Mouse (Mus musculus) gastrocnemius, postnatal 4 days (tissue): ENCODE results near the gene Shb. TPM values are rescaled to one million over a fixed set of nuclear protein-coding genes. Genes with fewer than 3 reads are reported as not detected.
"Not testable (repeated sequence)": the region's sequence is repeated elsewhere in the genome, so short reads cannot be mapped to it uniquely, and the experiment has no call there.

Experiments
- DNase-seq, 2 experiments: peaks; one replicate each; pipeline ENCODE4 v3.0.0; 2021 to 2022; ENCODE audit warnings: low spot score in 2 of 2, mixed read lengths in 2 of 2
- microRNA-seq: library from miRNA; unstranded; fragments of <30 nt; microRNA quantifications from one replicate; pipeline ENCODE4 v1.2.0, GENCODE M21; 2021
- total RNA-seq, 2 experiments: library from RNA; stranded (reverse); gene quantifications; 2 replicates each; pipeline ENCODE4 v1.2.3; 2021

Shb gene
- total RNA-seq, 2 experiments from 2014 or later: 16.8 to 23.5 TPM

DNA sequence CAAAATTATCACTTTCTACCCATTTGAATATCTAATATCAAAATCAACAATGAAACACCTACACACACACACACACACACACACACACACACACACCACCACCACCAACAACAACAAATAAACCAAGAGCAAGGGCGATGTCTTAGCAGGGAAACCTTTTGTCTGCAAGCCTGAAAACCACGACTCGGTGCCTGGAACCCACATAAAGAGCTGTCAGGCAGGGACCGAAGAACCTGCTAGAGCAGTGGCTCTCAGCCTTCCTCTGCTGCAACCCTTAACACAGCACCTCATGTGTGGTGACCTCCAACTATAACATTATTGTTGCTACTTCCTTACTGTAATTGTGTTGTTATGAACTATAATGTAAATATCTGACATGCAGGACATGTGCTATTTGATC lies 130.0 kb downstream of the Shb start:
- DNase-seq: no peak

DNA sequence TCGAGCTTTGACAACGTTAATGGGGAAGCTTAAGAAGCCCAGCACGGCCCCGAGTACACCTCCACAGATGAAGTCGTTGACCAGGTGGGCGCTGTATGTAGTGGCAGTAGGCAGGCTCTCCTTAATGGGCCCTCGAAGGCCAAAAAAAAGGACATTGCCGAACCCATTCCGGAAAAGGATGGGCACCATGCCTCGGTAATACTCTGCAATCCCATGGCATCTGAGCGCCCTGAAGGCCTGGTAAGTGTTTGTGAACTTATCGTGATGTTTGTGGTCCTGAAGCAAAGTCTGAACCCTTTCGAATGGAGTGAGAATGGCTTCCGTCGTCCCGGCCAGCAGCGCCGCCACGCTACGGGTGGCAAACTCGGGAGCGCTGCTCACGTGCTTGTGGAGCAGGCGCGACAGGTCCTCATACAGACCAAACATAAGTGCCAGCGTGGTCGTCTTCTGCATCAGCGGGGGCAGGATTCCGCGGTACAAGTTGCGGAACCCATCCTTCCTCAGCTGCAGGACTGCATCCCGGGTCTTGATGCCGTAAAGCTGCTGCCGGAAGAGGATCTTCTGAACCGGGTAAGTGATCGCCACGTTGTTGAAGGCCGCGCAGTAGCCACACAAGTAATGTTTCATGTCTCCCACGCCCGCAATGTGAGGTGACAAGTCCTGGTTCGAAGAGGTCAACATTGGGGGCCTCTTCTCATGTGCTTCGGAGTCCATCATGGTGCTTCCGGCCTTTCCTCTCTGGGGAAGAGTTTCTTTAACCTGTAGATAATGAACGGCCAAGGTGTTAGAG lies 132.7 kb downstream of the Shb start:
- no peak for DNase-seq

DNA sequence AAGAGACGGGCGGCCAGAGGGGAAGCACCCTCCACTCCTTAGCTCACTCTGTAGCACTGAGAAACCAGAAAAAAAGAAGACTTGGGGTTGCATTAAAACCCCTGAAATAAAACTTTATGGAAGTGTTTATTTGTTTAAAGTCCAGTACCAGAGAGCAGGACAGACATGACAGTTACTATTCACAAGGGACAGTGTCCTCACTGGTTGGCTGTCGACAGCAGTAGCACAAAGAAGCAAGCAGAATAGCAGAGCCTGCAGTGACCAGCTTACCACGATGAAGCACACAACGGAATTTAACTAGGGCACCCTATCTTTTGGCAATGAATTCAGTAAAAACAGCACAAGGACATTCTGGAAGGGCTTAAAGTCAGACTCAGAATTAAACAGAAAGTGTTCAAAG lies 134.0 kb downstream of the Shb start:
- DNase-seq: not testable (repeated sequence)

DNA sequence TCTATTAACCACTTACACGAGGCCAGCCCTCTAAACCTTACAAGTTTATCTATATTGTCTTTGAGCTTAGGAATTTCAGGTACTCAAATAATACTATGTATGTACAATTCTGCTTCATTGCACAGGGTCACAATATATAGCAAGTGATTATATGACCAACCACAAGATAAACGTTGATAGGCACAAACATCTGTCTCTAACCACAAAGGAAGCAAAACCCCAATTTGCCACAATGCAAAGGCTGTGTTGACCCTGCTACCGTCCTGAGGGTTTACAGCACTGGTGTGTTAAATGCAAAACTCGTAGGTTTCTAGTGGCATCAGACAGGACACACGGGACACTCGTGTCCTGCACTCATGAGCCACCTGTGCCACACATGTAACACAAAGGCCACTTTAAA lies 136.1 kb downstream of the Shb start:
- DNase-seq: not testable (repeated sequence)

DNA sequence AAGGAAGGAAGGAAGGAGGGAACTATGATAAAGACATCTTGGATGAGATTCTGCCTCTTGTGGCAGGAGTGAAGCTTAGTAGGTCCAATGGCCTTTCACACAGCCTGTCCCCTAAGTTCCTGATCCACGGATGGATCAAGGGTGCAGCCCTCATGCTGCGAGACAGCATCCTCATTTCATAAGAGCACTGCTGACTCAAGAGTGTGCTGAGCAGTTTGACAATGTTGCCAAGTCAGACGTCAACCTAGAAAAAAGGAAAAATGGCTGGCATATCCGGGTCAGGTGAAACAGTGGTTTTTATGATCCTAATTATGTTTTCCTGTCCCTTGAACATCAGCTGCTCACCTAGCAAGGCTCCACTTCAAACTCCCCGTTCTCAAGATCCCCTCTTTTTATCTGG lies 138.6 kb downstream of the Shb start:
- DNase-seq: no peak

DNA sequence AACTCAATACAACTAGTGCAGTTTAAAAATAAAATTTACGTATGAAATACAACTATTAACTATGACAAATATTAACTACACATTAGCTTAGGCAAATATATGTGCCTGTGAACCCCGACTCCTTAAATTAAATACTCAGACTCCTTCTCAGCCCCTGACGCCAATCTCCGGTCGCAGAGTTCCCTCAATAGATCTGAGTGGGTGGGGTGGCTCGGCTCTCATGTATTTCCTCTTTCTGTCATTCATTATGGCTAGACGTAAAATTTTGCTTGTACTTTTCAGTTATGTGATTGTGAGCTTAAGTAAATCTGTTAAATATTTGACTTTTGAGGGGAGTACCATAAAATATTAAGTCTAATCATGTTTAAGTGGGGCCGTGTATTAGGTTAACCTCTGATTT lies 139.3 kb downstream of the Shb start:
- DNase-seq: no peak

DNA sequence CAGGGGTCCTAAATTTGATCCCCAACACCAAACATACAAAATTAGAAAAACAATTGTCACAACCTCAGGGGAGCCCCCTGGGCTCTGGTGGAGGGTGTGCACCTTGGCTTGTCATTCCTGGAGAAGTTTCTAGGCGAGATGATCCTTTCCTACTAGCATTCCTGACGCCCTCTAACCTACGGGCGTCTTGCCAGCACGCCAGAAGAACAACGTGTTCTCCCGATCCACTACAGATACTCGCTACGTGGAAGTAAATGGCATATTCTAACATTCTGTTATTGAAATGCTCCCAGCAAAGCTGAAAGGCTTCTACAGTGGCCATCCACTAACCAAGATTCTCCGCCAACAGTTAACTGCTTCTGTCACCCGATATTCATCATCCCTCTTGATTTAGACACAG lies 139.7 kb downstream of the Shb start:
- DNase-seq: no peak

DNA sequence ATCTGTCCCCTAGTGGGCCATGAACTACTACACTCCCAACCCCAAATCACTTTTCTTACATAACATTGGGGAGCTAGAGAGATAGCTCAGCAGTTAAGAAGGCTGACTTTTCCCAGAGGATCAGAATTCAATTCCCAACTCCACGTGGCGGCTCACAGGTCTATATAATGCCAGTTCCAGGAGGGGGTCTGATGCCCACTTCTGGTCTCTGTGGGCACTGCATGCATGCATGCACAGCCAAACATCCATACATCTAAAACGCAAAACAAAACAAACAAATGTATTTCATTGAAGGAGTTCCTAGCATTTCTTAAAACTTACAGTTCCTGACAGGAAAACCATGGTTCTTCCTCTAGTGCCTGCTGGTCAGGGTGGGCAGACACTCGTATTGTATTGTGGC lies 140.2 kb downstream of the Shb start:
- DNase-seq: no peak

DNA sequence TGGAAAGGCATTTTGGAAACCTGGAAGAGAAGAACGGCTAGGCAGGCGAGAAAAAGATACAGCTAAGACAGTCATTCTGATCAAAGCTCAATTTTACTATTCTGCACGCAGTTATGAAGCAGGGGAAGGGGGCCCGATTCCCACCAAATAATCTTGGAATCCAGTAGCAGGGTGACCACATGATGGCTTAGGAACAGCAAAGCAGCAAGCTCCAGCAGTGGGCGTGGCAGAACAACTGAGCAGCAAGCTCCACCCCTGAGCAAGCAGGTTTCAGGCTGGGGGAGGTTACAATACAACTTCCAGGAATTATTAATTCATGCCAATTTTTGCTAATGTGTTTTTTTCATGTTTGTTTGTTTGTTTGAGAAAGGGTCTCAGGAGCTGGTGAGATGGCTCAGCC lies 145.0 kb downstream of the Shb start:
- not testable (repeated sequence) for DNase-seq

DNA sequence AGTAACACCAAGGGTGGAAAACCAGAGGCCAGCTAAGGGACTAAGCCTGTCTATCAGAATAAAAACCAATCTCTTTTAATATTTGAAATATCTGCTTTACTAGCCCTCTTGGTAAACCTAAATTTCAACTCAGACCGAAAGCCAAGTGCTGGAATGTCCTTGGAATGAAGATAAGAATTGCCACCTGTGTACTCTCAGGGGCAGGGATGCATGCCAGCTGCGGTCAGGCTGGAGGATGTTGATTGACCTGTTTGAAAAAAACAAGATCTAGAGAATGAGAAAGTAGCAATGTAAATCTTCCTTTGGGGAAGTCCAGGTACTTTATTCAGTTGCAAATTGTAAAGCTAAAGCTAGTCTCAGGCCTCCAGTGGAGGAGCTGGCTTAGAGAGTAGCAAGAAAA lies 150.1 kb downstream of the Shb start:
- DNase-seq: not testable (repeated sequence)

DNA sequence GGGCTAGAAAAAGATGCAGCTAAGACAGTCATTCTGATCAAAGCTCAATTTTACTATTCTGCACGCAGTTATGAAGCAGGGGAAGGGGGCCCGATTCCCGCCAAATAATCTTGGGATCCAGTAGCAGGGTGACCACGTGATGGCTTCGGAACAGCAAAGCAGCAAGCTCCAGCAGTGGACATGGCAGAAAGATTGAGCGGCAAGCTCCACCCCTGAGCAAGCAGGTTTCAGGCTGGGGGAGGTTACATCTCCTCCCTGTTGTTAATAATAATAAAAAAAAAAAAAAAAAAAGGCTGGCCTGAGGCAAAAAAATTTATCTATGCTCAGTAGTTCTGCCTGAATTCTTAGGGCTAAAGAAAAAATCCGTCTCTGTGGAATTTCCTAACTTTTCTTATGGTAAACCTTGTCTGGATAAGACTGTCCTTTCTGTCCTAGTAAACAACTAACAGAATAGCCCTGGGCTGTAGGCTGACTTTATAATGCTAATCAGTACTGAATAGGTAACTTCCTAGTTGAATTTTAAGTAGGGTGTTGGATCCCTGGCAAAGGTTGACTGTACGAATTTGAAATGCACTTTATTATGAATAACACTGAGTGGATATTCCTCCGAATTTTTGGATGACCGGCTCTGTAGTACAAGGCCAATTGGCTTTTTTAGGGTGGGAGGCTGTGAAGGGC lies 151.2 kb downstream of the Shb start:
- not testable (repeated sequence) for DNase-seq

DNA sequence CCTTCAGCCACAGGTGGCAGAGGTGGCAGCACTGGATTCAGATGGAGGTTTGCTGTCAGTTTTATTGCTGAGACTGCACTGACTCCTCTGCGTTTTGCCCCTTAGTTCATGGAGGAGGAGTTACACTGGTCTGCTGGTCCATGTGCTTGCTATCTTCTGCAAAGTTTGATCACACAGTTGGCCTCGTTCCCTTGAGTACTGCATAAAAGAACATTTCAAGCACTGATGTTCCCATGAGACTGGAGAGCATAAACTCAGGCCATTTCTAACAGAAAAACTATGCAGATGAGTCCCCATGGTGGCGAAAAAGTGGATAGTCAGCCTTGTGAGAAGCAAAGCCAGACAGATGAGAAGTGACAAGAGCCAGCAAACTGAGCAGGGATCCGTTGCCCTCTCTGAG lies 155.7 kb downstream of the Shb start:
- DNase-seq: no peak

DNA sequence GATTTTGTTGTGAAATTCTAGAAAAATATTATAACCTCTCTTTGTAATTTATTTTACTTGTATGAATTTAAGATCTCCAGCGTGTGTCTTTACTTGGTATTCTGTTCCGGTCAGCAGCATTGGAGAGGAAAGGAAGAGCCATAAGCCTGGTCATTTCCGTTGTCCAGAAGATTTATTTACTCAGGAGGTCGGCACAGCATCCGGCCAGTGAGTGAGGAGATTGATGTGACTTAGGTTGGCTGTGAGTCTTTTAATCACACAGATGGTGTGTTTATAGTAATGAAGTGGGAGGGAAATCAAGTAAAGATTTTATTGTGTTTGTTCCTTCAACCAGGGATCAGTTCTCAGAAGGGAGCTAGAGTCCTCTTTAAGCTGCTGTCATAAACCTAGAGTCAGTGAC lies 157.4 kb downstream of the Shb start:
- no peak for DNase-seq

Small RNA genes lying within 50 kb of the gene (microRNA-seq; reads per million reads assigned to microRNA genes)
- gene Gm22518 (not detected), gene Gm25692 (not detected)

Other genes starting within 250 kb of the Shb start
- gene Trmt10b, start 235.3 kb downstream of the Shb start, total RNA-seq: 1 to 10 TPM; 5.0 to 6.2 TPM
- 10 to 100 TPM; 20.1 to 23.0 TPM for gene Dcaf10, start 190.4 kb downstream of the Shb start, total RNA-seq
- gene Exosc3, start 189.7 kb downstream of the Shb start, total RNA-seq: 10 to 100 TPM; 15.2 to 17.9 TPM
- 10 to 100 TPM; 81.9 to 89.9 TPM for gene Slc25a51, start 123.7 kb downstream of the Shb start, total RNA-seq